Mouse (Mus musculus) lung, postnatal 0 days (tissue): Measurements from ENCODE around the gene Als2cr12.

Source experiments
- CTCF ChIP-seq: IDR thresholded peaks from 2 replicates; pipeline ENCODE4 v1.5.1; 2016; ENCODE audit warnings: antibody characterized with exemption, mild to moderate bottlenecking
- EP300 ChIP-seq: IDR thresholded peaks from 2 replicates; pipeline ENCODE4 v1.6.1; 2016; ENCODE audit warnings: antibody characterized with exemption, mild to moderate bottlenecking, control low read depth

- peak; percentile 48 for TF ChIP-seq CTCF
- peak; percentile 91 for TF ChIP-seq EP300
Observed at GRCm38 (mm10) chr1:58727019-58727746, 31.4 kb upstream of the Als2cr12 start.
